Mouse (Mus musculus) lung, postnatal 0 days (tissue): ENCODE results near the gene Map3k7. TPM values are rescaled to one million over a fixed set of nuclear protein-coding genes. Genes with fewer than 3 reads are reported as not detected.
"Not testable (repeated sequence)": the region's sequence is repeated elsewhere in the genome, so short reads cannot be mapped to it uniquely, and the experiment has no call there.

Experiments used
- ATAC-seq: fragments of 200-750 bp; cut with Nextera tagmentation; 2 replicates; pipeline ENCODE4 v1.8.0; 2017; ENCODE audit warnings: moderate library complexity
- DNase-seq: peaks from one replicate; pipeline ENCODE4 v3.0.0-alpha.2; 2016; ENCODE audit warnings: low spot score
- H3K27ac ChIP-seq: fragments of 300-500 bp; sonication (generic); 2 replicates; pipeline ENCODE4 v1.5.1; 2014; ENCODE audit warnings: antibody characterized with exemption, mild to moderate bottlenecking, low read length, mixed read lengths
- H3K27me3 ChIP-seq: fragments of 300-500 bp; sonication (generic); replicated peaks from 2 replicates; pipeline ENCODE4 v1.6.1; 2014; ENCODE audit warnings: low read length, mixed read lengths; ENCODE audit not compliant: insufficient read depth
- H3K36me3 ChIP-seq: fragments of 300-500 bp; sonication (generic); 2 replicates; pipeline ENCODE4 v1.6.1; 2014; ENCODE audit warnings: low read length, mixed read lengths; ENCODE audit not compliant: insufficient read depth
- H3K4me1 ChIP-seq: fragments of 300-500 bp; sonication (generic); 2 replicates; pipeline ENCODE4 v1.6.1; 2014; ENCODE audit warnings: antibody characterized with exemption, low read depth, low read length, mixed read lengths; ENCODE audit not compliant: insufficient read depth
- H3K4me2 ChIP-seq: fragments of 300-500 bp; sonication (generic); replicated peaks from 2 replicates; pipeline ENCODE4 v1.6.1; 2014; ENCODE audit warnings: low read depth, mild to moderate bottlenecking, low read length, moderate library complexity, mixed read lengths
- H3K4me3 ChIP-seq: fragments of 300-500 bp; sonication (generic); 2 replicates; pipeline ENCODE4 v1.5.1; 2014; ENCODE audit warnings: low read depth, low read length
- H3K9ac ChIP-seq: fragments of 300-500 bp; sonication (generic); replicated peaks from 2 replicates; pipeline ENCODE4 v1.6.1; 2014; ENCODE audit warnings: low read depth, mild to moderate bottlenecking
- H3K9me3 ChIP-seq: fragments of 300-500 bp; sonication (generic); 2 replicates; pipeline ENCODE4 v1.6.1; 2016; ENCODE audit warnings: low read length, mixed read lengths
- CTCF ChIP-seq: IDR thresholded peaks from 2 replicates; pipeline ENCODE4 v1.5.1; 2016; ENCODE audit warnings: antibody characterized with exemption, mild to moderate bottlenecking
- EP300 ChIP-seq: IDR thresholded peaks from 2 replicates; pipeline ENCODE4 v1.6.1; 2016; ENCODE audit warnings: antibody characterized with exemption, mild to moderate bottlenecking, control low read depth
- WGBS: fragments of 180-500 bp; shearing (Covaris S2); extraction: QIAGEN DNeasy Blood & Tissue Kit; methylation state at CpG from one replicate; pipeline ENCODE4 v1.1.7; 2014; 5-methylcytosine and 5-hydroxymethylcytosine counted together
- polyA plus RNA-seq: library from polyadenylated mRNA; unstranded; fragments of >200 nt; fragmentation: Nextera tagmentation; extraction: Ambion mirVana; gene quantifications from 2 replicates; pipeline ENCODE4 v1.2.1, GENCODE M21; 2015

Gene Map3k7
- polyA plus RNA-seq, 1 experiment from 2014 or later: 14.5 TPM

DNA sequence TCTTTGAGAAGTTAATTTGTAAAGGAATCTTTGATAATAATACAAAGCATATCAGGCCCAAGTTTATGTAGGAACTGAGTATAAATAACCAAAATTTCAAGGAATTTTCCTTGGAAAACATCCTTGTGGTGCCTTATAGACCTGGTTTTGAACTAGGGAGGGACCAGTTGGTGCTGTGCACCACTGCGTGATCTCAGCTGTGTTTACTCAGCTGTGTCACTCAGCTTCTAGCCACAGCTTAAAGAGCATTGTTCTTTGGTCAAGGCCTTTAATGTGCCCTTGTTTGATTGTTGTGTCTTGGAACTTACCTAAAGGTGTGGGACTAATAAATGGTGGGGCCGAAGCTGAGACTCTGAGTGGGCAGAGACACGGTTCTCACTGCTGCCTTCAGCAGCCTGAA lies 43.3 kb downstream of the Map3k7 start:
- Histone ChIP-seq H3K9ac (no peak overlapping the region), H3K27me3 (no peaks in the 10 kb centered on the region), H3K36me3 (peaks cover 6% of the 10 kb centered on the region; the same call in 1 of the 2 replicates), H3K4me2 (no peak overlapping the region), H3K4me3 (no peak overlapping the region), H3K9me3 (no peaks in the 10 kb centered on the region), H3K27ac (no peak overlapping the region), H3K4me1 (no peaks in the 10 kb centered on the region)
- TF ChIP-seq EP300 (no peak), CTCF (no peak)
- ATAC-seq (no peak), DNase-seq (no peak)
- WGBS: 54% methylated on average over 3 of the region's 3 CpGs

DNA sequence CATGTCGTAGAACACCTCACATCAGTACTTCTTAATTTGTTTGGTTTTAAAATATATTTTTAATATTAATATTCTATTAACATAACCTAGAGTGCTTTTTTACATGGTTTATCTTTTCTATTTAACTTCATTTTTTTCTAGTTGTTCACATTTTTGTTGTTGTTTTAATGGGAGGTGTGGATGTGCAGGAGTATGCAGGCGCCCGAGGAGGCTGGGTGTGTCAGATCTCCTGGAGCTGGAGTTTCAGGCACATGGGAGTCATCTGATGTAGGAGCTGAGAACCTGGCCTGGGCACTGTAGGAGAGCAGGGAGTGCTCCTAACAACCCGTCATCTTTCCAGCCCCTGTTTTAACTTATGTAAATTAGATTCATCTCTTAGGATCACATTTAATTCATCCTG lies 44.2 kb downstream of the Map3k7 start:
- ATAC-seq (no peak), DNase-seq (no peak)
- no peak for TF ChIP-seq EP300
- no peak for TF ChIP-seq CTCF
- Histone ChIP-seq H3K36me3 (peaks cover 6% of the 10 kb centered on the region; the same call in 1 of the 2 replicates), H3K4me1 (no peaks in the 10 kb centered on the region), H3K9ac (no peak overlapping the region), H3K4me2 (no peak overlapping the region), H3K27me3 (no peaks in the 10 kb centered on the region), H3K9me3 (no peaks in the 10 kb centered on the region), H3K27ac (no peak overlapping the region), H3K4me3 (no peak overlapping the region)
- 74% methylated on average over 4 of the region's 4 CpGs for WGBS

DNA sequence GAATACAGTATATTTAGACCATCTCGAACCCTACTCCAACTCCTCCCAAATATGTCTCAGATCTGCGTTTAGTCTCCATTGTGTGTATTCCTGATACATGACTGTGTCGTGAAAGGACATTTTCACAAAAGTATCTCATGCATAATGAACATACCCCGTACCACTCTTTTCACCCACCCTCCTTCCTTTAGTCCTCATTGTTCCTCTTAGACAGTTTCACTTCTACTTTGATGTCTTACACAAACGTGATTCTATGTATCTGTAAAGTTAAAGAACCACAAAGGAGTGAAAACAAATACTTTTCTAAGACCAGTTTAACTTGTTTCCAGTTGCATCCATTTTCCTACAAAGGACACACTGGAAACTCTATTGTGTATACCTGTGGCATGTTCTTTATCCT lies 46.9 kb downstream of the Map3k7 start:
- Histone ChIP-seq H3K27me3 (no peaks in the 10 kb centered on the region), H3K4me2 (no peak overlapping the region)
- TF ChIP-seq EP300 (no peak), CTCF (no peak)

DNA sequence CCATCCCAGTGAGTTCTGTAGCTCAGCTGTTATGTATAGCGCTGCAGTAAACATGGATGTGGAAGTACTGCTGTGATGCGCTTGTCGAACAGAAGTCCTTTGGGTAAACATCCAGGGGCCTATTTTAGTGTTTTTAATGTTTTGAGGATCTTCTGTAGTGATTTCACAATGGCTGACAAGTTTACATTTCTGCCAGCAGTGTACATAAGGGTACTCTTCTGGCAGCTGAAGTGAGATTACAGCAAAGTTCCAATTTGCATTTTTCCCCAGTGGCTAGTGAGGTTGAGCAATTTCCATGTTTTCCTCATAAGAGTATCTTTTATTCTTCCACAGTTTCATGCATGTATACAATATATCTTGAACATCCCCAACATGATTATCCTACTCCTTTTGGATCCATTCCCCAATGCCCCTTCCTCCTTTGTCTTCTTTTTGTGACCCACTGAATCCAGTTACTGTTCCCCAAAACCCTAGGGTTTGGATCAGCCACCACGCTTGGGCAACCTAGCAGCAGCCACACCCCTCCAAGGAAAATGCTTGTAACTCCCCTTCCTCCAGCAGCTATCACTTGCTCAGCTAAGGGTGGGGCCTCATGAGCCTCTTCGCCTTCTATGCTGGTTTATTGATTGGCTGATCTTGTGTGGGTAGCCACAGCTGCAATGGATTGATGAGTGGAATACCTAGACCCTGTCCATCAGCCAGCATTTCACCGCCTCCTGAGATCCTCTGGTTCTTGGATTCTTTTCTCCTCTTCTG lies 47.5 kb downstream of the Map3k7 start:
- no peak overlapping the region for H3K4me3 ChIP-seq
- TF ChIP-seq EP300 (peak; percentile 52), CTCF (no peak)
- 62% methylated on average over 6 of the region's 6 CpGs for WGBS
- peak; percentile 52 for DNase-seq
- no peaks in the 10 kb centered on the region for H3K27me3 ChIP-seq
- no peaks in the 10 kb centered on the region for H3K9me3 ChIP-seq
- no peak overlapping the region for H3K9ac ChIP-seq
- peak; percentile 78 for ATAC-seq
- no peak overlapping the region for H3K4me2 ChIP-seq
- H3K27ac ChIP-seq: no peak overlapping the region
- H3K4me1 ChIP-seq: no peaks in the 10 kb centered on the region
- peaks cover 7% of the 10 kb centered on the region for H3K36me3 ChIP-seq

More for the DNA sequence above, 46.9 kb downstream of the Map3k7 start:
- DNase-seq: peak; percentile 9
- no peak overlapping the region for H3K27ac ChIP-seq
- H3K36me3 ChIP-seq: peaks cover 1% of the 10 kb centered on the region
- no peaks in the 10 kb centered on the region for H3K9me3 ChIP-seq
- 69% methylated on average over 5 of the region's 5 CpGs for WGBS
- H3K4me1 ChIP-seq: no peaks in the 10 kb centered on the region
- H3K9ac ChIP-seq: no peak overlapping the region
- ATAC-seq: peak; percentile 17; the same call in 1 of the 2 replicates
- H3K4me3 ChIP-seq: no peak overlapping the region

DNA sequence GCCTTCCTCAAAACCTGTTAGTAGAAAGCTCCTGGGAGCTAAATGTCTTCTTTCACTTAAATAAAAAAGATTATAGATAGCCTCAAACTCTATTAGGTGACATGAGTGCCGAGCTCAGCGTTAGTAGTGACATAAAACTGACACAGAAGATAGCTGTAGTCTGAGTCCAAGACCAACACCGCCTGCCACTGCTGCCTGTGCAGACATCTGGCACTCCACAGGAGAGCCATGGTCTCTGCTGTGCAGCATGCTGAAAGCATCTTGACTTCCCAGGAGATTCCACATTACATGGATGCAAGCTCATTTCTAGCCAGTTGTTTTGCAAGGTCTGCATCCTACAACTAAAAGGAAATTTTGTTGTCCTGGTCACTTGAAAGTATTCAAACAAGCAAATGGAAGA lies 57.2 kb downstream of the Map3k7 start:
- Histone ChIP-seq H3K4me3 (no peak overlapping the region), H3K27me3 (no peaks in the 10 kb centered on the region), H3K36me3 (peaks cover 29% of the 10 kb centered on the region), H3K4me1 (no peaks in the 10 kb centered on the region), H3K9me3 (no peaks in the 10 kb centered on the region), H3K4me2 (no peak overlapping the region), H3K27ac (no peak overlapping the region), H3K9ac (no peak overlapping the region)
- no peak for ATAC-seq
- no peak for DNase-seq
- WGBS: 88% methylated on average over 3 of the region's 3 CpGs
- TF ChIP-seq CTCF (no peak), EP300 (no peak)

DNA sequence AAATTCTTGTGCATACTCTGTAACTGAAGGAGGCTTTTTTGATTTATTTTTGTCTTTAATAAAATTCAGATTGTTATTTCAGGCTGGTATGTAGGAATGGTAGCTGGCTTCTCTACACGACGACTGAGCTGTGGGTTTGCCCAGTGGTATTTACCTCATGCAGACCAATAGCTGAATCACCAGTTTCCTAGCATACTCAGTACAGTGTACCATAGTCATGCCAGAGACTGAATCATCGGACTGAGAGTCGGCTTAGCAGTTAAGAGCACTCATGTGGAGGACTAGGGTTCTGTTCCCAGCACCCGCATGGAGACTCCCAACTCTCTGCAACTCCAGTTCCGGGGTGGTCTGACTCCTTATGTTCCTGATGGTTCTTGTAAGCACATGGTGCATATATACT lies 58.4 kb downstream of the Map3k7 start:
- no peak for ATAC-seq
- 93% methylated on average over 6 of the region's 6 CpGs for WGBS
- H3K36me3 ChIP-seq: peaks cover 20% of the 10 kb centered on the region

DNA sequence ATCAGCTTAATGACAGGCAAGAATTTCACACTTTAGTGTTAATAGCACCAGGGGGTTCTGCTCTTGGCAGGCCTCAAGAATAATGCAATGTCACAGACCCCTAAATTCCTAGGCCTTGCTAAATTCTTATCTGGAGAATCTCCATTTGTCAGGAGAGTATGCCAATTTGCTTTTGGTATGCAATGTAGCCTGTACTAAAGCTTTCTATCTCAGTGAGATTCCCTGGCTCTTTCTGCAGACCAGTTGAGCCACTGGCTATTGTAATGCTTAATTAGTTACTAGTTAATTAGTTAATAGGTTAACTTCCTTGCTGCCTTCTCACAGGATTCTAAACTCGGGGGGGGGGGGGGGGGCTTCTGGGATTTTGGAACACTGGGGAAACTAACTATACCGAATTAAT lies 60.3 kb downstream of the Map3k7 start:
- H3K4me2 ChIP-seq, H3K9ac ChIP-seq, H3K27me3 ChIP-seq, DNase-seq, H3K27ac ChIP-seq, ATAC-seq, H3K4me3 ChIP-seq, H3K9me3 ChIP-seq, H3K4me1 ChIP-seq: not testable (repeated sequence)
- peaks cover 20% of the 10 kb centered on the region for H3K36me3 ChIP-seq
- 74% methylated on average over 2 of the region's 2 CpGs for WGBS

More for the DNA sequence above, 58.4 kb downstream of the Map3k7 start:
- Histone ChIP-seq H3K4me3 (no peak overlapping the region), H3K27ac (no peak overlapping the region), H3K4me1 (no peaks in the 10 kb centered on the region), H3K4me2 (no peak overlapping the region), H3K27me3 (no peaks in the 10 kb centered on the region), H3K9ac (no peak overlapping the region), H3K9me3 (no peaks in the 10 kb centered on the region)
- TF ChIP-seq CTCF: no peak
- no peak for TF ChIP-seq EP300
- DNase-seq: no peak
